Mouse (Mus musculus): ENCODE measurements at regions not wholly inside any gene's neighbourhood (a gene's known extent, or its start where the extent isn't known, plus 50 kb on each side); places are given as distances from the start of the nearest gene placed in this dataset.

DNA sequence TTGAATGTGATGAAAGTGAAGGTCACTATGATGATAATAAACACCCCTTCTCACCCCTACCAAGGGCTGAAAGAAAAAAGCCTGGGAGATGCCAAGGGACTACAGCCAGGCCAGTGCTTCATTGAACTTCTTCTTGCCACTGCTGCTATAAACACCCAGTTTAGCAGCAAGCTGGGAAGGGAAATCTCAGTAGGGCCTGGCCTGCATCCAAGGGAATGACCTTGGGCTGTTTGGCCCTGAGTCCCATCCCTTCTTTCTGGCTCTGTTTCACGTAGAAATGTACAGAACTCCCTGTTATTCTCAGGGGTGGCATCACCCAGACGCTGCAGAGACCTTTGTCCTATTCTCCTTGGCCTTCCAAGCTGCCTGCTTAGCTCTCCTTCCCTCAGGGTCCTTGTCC is 450.0 kb upstream of the Tle4 start:
- no peaks in the 10 kb centered on the region for H3K27me3 ChIP-seq (ENCODE audit: control insufficient read depth, insufficient read depth, low read length)
- H3K4me1 ChIP-seq (ENCODE audit: control insufficient read depth, insufficient read depth, low read length) = no peaks in the 10 kb centered on the region
- H3K9ac ChIP-seq (ENCODE audit: low read length) = no peak overlapping the region
- H3K9me3 ChIP-seq (replicated peaks; ENCODE audit: control insufficient read depth, low read length) = no peaks in the 10 kb centered on the region
- no peaks in the 10 kb centered on the region for H3K36me3 ChIP-seq (ENCODE audit: control insufficient read depth, insufficient read depth)
- WGBS = 33% methylated on average over 2 of the region's 2 CpGs
- H3K27ac ChIP-seq (ENCODE audit: low read length) = no peak overlapping the region
- ATAC-seq (replicated peaks; ENCODE audit: extremely low read depth, insufficient read depth, low FRiP score) = no peak
- H3K4me2 ChIP-seq (ENCODE audit: low read depth, low read length) = no peak overlapping the region
- H3K4me3 ChIP-seq (ENCODE audit: low read length) = no peak overlapping the region

DNA sequence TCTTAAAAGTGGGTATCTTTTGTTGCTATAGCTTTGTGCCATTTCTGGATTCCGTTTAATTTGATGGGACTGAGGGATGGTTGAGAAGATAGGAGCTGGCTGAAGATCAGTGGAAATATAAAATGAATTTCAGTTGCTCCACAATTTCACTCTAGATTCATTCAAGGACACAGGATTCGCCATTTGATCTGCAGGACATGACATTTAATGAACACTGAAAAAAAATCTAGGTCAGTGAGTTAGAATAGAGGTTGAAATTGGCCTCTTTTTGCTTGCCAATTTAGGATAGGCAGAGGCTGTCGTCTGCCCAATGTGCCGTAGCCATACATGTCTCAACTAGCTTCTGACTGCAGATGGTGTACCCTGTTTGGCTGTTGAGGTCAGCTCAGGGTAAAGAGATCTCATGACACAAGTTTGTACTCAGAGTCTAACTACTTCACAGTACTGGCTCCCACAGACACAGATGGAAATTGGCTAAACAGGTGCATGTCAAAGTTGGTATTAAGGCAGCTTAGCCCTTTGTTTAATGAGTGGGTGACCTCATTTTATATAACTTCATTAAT is 449.5 kb upstream of the Tle4 start:
- H3K9me3 ChIP-seq (replicated peaks; ENCODE audit: control insufficient read depth, low read length) = no peaks in the 10 kb centered on the region
- no peak overlapping the region for H3K4me3 ChIP-seq (ENCODE audit: low read length)
- no peaks in the 10 kb centered on the region for H3K4me1 ChIP-seq (ENCODE audit: control insufficient read depth, insufficient read depth, low read length)
- H3K4me2 ChIP-seq (ENCODE audit: low read depth, low read length) = no peak overlapping the region
- no peak overlapping the region for H3K9ac ChIP-seq (ENCODE audit: low read length)
- 80% methylated on average over 4 of the region's 4 CpGs for WGBS
- no peaks in the 10 kb centered on the region for H3K36me3 ChIP-seq (ENCODE audit: control insufficient read depth, insufficient read depth)
- ATAC-seq (replicated peaks; ENCODE audit: extremely low read depth, insufficient read depth, low FRiP score) = no peak
- H3K27me3 ChIP-seq (ENCODE audit: control insufficient read depth, insufficient read depth, low read length) = no peaks in the 10 kb centered on the region
- no peak overlapping the region for H3K27ac ChIP-seq (ENCODE audit: low read length)

DNA sequence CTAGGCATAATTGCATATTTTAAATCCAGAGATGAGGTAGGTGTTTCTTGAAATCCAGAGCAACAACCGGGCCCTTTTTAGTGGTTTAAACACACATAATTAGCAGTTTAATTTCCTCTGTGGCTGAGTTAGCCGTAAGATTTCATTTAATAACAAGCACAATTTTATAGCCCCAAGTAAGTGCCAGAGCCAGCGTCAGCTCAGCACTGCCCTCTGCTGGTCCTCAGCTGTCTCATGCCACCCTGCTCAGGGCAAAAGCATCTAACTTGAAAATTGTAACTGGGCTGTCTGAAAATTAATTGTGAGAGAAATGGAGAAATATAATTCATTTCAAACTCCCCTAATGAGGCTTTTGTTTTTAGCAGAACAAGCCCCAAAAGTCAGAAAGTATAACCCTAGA is 437.7 kb upstream of the Tle4 start:
- H3K27ac ChIP-seq (ENCODE audit: low read length) = no peak overlapping the region
- no peaks in the 10 kb centered on the region for H3K36me3 ChIP-seq (ENCODE audit: control insufficient read depth, insufficient read depth)
- 13% methylated on average over 3 of the region's 3 CpGs for WGBS
- H3K4me2 ChIP-seq (ENCODE audit: low read depth, low read length) = no peak overlapping the region
- H3K27me3 ChIP-seq (ENCODE audit: control insufficient read depth, insufficient read depth, low read length) = no peaks in the 10 kb centered on the region
- no peak overlapping the region for H3K9ac ChIP-seq (ENCODE audit: low read length)
- H3K4me1 ChIP-seq (ENCODE audit: control insufficient read depth, insufficient read depth, low read length) = no peaks in the 10 kb centered on the region
- H3K9me3 ChIP-seq (replicated peaks; ENCODE audit: control insufficient read depth, low read length) = no peaks in the 10 kb centered on the region
- ATAC-seq (replicated peaks; ENCODE audit: extremely low read depth, insufficient read depth, low FRiP score) = no peak
- no peak overlapping the region for H3K4me3 ChIP-seq (ENCODE audit: low read length)

DNA sequence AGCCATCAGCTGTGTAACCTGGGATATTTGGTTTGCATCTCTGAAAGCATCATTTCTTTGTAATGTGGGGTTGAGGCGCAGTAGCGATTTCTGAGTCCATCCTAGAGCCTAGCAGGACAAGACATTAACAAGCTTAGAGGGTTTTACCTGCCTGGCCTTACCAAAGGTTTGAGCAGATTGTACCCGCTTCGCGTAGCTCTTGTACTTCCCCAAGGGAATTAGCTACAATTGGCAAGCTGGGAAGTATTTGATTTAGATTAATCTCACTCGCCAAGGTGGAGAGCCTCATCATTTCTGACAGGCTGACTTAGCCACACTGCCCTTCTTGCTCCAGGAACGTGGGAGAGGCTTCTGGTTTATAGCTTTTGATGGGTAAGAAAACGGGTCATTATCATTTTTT is 436.1 kb upstream of the Tle4 start:
- no peak for ATAC-seq (replicated peaks; ENCODE audit: extremely low read depth, insufficient read depth, low FRiP score)
- Histone ChIP-seq H3K4me2 (ENCODE audit: low read depth, low read length) (no peak overlapping the region), H3K4me1 (ENCODE audit: control insufficient read depth, insufficient read depth, low read length) (no peaks in the 10 kb centered on the region), H3K9ac (ENCODE audit: low read length) (no peak overlapping the region), H3K27ac (ENCODE audit: low read length) (no peak overlapping the region), H3K27me3 (ENCODE audit: control insufficient read depth, insufficient read depth, low read length) (no peaks in the 10 kb centered on the region), H3K4me3 (ENCODE audit: low read length) (no peak overlapping the region), H3K9me3 (replicated peaks; ENCODE audit: control insufficient read depth, low read length) (no peaks in the 10 kb centered on the region), H3K36me3 (ENCODE audit: control insufficient read depth, insufficient read depth) (no peaks in the 10 kb centered on the region)
- 77% methylated on average over 8 of the region's 8 CpGs for WGBS

DNA sequence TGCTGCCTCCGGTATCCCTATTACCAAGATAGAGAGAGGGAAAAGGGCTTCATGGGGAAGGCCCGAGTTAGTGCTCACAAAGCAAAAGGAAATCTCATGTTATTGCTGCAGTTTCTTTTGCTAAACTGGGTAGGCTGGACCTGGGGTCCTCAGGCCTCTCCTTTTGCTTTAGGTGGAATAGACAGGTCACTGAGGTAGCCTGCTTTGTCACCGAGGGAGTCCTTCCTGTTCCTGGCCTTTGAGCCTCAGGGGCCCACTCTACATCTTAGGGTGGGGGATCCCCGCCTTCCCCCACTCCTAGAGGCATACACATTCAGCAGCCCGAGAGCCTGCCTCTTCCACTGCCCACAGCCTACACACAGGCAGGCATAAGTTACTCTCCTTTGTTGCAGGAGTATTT is 435.5 kb upstream of the Tle4 start:
- Histone ChIP-seq H3K27ac (ENCODE audit: low read length) (no peak overlapping the region), H3K36me3 (ENCODE audit: control insufficient read depth, insufficient read depth) (no peaks in the 10 kb centered on the region), H3K9me3 (replicated peaks; ENCODE audit: control insufficient read depth, low read length) (no peaks in the 10 kb centered on the region), H3K9ac (ENCODE audit: low read length) (no peak overlapping the region), H3K4me2 (ENCODE audit: low read depth, low read length) (no peak overlapping the region), H3K4me1 (ENCODE audit: control insufficient read depth, insufficient read depth, low read length) (no peaks in the 10 kb centered on the region), H3K27me3 (ENCODE audit: control insufficient read depth, insufficient read depth, low read length) (no peaks in the 10 kb centered on the region), H3K4me3 (ENCODE audit: low read length) (no peak overlapping the region)
- no peak for ATAC-seq (replicated peaks; ENCODE audit: extremely low read depth, insufficient read depth, low FRiP score)
- 78% methylated on average over 5 of the region's 5 CpGs for WGBS

DNA sequence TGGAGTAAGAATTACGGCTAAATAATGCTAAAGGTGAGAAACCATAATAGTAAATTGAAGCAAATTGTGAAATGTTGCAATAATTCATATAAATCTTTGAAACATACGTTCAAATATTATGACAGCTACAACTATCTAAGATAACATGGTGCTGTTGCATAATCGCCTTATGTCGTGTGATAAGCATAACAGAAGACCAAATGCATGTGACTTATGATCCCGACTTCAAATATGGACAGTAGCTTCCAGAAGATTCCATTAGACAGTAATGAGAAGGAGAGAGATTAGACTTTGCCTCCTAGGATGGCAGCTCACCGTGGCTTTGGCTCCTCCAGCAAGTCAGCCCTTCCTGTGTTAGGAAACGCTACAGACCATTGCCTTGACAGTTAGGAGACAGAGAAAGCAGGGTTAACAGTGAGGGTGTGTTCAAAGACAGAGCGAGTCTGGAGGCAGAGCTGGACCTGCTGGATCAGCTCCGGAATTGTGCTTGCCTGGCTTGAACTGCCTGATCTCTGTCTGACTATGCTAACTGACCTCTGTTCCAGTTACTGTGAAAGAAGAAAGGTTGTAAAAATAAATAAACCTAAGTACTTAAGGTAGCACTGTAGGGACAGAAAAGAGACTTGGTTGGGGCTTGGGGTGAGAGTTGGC is 434.6 kb upstream of the Tle4 start:
- 74% methylated on average over 9 of the region's 9 CpGs for WGBS
- Histone ChIP-seq H3K9ac (ENCODE audit: low read length) (no peak overlapping the region), H3K4me2 (ENCODE audit: low read depth, low read length) (no peak overlapping the region), H3K36me3 (ENCODE audit: control insufficient read depth, insufficient read depth) (no peaks in the 10 kb centered on the region), H3K27ac (ENCODE audit: low read length) (no peak overlapping the region), H3K27me3 (ENCODE audit: control insufficient read depth, insufficient read depth, low read length) (no peaks in the 10 kb centered on the region), H3K4me3 (ENCODE audit: low read length) (no peak overlapping the region), H3K4me1 (ENCODE audit: control insufficient read depth, insufficient read depth, low read length) (no peaks in the 10 kb centered on the region), H3K9me3 (replicated peaks; ENCODE audit: control insufficient read depth, low read length) (no peaks in the 10 kb centered on the region)
- ATAC-seq (replicated peaks; ENCODE audit: extremely low read depth, insufficient read depth, low FRiP score) = no peak

DNA sequence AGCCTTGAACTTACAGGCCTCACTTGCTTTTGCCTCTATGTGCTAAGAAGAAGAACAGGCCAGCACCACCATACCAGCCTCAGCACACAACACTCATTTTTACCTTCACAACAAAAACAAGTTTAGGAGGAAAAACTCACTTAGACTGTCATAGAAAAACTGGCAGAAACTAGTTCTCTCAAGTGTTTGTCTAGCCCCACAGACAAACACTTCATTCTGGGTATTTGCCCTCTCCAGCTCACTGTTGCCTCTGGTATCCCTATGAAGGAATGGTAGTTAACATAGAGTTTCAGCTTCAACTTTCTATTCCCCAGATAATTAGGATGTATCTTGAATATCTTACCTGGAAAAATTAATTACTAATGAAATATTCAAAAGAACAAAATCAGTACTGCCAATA is 433.6 kb upstream of the Tle4 start:
- no peaks in the 10 kb centered on the region for H3K4me1 ChIP-seq (ENCODE audit: control insufficient read depth, insufficient read depth, low read length)
- H3K27me3 ChIP-seq (ENCODE audit: control insufficient read depth, insufficient read depth, low read length) = no peaks in the 10 kb centered on the region
- no peak overlapping the region for H3K4me2 ChIP-seq (ENCODE audit: low read depth, low read length)
- H3K4me3 ChIP-seq (ENCODE audit: low read length) = no peak overlapping the region
- no peak overlapping the region for H3K9ac ChIP-seq (ENCODE audit: low read length)
- H3K36me3 ChIP-seq (ENCODE audit: control insufficient read depth, insufficient read depth) = no peaks in the 10 kb centered on the region
- no peaks in the 10 kb centered on the region for H3K9me3 ChIP-seq (replicated peaks; ENCODE audit: control insufficient read depth, low read length)
- no peak for ATAC-seq (replicated peaks; ENCODE audit: extremely low read depth, insufficient read depth, low FRiP score)
- no peak overlapping the region for H3K27ac ChIP-seq (ENCODE audit: low read length)

DNA sequence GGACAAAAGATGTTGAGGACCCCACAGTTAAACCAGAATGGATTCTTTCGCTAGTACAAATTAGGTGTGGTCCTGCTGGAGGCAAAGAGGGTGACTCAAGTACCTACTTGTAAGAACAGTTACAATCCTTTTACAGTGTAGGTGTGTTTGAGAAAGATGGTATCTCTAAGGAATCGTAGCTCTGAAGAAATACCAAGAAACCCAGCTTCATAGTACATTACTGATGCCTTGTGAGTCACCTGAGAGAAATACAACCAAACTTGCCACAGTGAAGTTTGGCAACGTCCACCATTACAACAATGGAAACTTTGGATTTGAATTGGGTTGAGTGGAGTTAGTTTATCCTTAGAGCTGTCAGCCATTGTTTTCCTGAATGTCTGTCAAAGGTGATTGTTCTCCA is 405.7 kb upstream of the Tle4 start:
- H3K4me2 ChIP-seq (ENCODE audit: low read depth, low read length) = no peak overlapping the region
- H3K27me3 ChIP-seq (ENCODE audit: control insufficient read depth, insufficient read depth, low read length) = no peaks in the 10 kb centered on the region
- no peaks in the 10 kb centered on the region for H3K4me1 ChIP-seq (ENCODE audit: control insufficient read depth, insufficient read depth, low read length)
- no peak overlapping the region for H3K9ac ChIP-seq (ENCODE audit: low read length)
- 69% methylated on average over 3 of the region's 3 CpGs for WGBS
- no peak overlapping the region for H3K27ac ChIP-seq (ENCODE audit: low read length)
- no peak overlapping the region for H3K4me3 ChIP-seq (ENCODE audit: low read length)
- no peak for ATAC-seq (replicated peaks; ENCODE audit: extremely low read depth, insufficient read depth, low FRiP score)
- no peaks in the 10 kb centered on the region for H3K9me3 ChIP-seq (replicated peaks; ENCODE audit: control insufficient read depth, low read length)
- no peaks in the 10 kb centered on the region for H3K36me3 ChIP-seq (ENCODE audit: control insufficient read depth, insufficient read depth)

DNA sequence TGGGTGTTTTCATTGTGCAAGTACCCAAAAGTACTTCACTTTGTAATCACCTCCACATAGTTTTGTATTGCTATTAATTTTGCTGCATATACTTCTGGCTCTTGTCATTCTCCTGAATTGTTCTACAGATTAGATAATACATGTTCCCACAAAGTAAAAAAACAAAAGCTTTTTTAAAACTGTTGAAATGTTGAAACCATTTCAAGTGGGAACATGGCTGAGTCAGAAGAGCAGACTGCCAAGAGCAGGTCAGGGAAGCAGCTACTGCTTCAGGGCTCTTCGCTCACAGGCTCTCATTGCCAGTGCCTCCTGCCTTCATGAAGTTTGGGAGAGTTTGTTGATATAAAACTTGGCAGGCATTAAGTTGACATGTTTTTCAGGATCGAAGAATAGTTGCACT is 395.5 kb upstream of the Tle4 start:
- Histone ChIP-seq H3K4me2 (ENCODE audit: low read depth, low read length) (no peak overlapping the region), H3K27me3 (ENCODE audit: control insufficient read depth, insufficient read depth, low read length) (no peaks in the 10 kb centered on the region), H3K4me3 (ENCODE audit: low read length) (no peak overlapping the region), H3K36me3 (ENCODE audit: control insufficient read depth, insufficient read depth) (no peaks in the 10 kb centered on the region), H3K9ac (ENCODE audit: low read length) (no peak overlapping the region), H3K4me1 (ENCODE audit: control insufficient read depth, insufficient read depth, low read length) (no peaks in the 10 kb centered on the region), H3K9me3 (replicated peaks; ENCODE audit: control insufficient read depth, low read length) (no peaks in the 10 kb centered on the region), H3K27ac (ENCODE audit: low read length) (no peak overlapping the region)
- WGBS = 51% methylated on average over 2 of the region's 2 CpGs
- no peak for ATAC-seq (replicated peaks; ENCODE audit: extremely low read depth, insufficient read depth, low FRiP score)
